Mouse (Mus musculus): ENCODE measurements around the gene Nfu1. TPM values are rescaled to one million over a fixed set of nuclear protein-coding genes. Genes with fewer than 3 reads are reported as not detected.

The Nfu1 gene
- polyA plus RNA-seq, 1 experiment = 108 TPM

- Histone ChIP-seq H3ac (ENCODE audit: control insufficient read depth, insufficient read length, low read depth) (no peak overlapping the region), H3K79me2 (ENCODE audit: control insufficient read depth, insufficient read depth) (no peaks in the 10 kb centered on the region), H3K79me3 (ENCODE audit: low read depth) (no peaks in the 10 kb centered on the region), H3K27me3 (ENCODE audit: control insufficient read depth, insufficient read depth, insufficient read length) (no peaks in the 10 kb centered on the region), H3K4me3 (ENCODE audit: insufficient read depth, poor library complexity, severe bottlenecking) (no peak overlapping the region), H3K36me3 (ENCODE audit: control insufficient read depth, insufficient read depth) (peaks cover 14% of the 10 kb centered on the region)
- TF ChIP-seq USF1 (IDR thresholded peaks at IDR 0.05; ENCODE audit: low read depth) (no peak), MAX (IDR thresholded peaks at IDR 0.05) (no peak), MYOD1 (IDR thresholded peaks at IDR 0.05; ENCODE audit: control insufficient read depth, insufficient read length, low read depth) (no peak), CEBPB (IDR thresholded peaks at IDR 0.05; ENCODE audit: low read depth) (no peak), FOSL1 (IDR thresholded peaks at IDR 0.05; ENCODE audit: insufficient read depth, low read length, poor library complexity, severe bottlenecking) (no peak), MYOG (IDR thresholded peaks at IDR 0.05; ENCODE audit: control insufficient read depth, extremely low read depth, insufficient read length) (no peak), CTCF (IDR thresholded peaks at IDR 0.05; ENCODE audit: control insufficient read depth, insufficient read depth, insufficient read length) (no peak)
Measured at GRCm38 (mm10) chr6:86994254-86994653, 14.8 kb upstream of the Nfu1 start.

- Histone ChIP-seq H3K79me3 (ENCODE audit: low read depth) (no peaks in the 10 kb centered on the region), H3K27me3 (ENCODE audit: control insufficient read depth, insufficient read depth, insufficient read length) (no peaks in the 10 kb centered on the region)
- no peak for TF ChIP-seq CTCF (IDR thresholded peaks at IDR 0.05; ENCODE audit: control insufficient read depth, insufficient read depth, insufficient read length)
- no peak for TF ChIP-seq CEBPB (IDR thresholded peaks at IDR 0.05; ENCODE audit: low read depth)
- no peak for TF ChIP-seq MYOG (IDR thresholded peaks at IDR 0.05; ENCODE audit: control insufficient read depth, extremely low read depth, insufficient read length)
- no peak for TF ChIP-seq FOSL1 (IDR thresholded peaks at IDR 0.05; ENCODE audit: insufficient read depth, low read length, poor library complexity, severe bottlenecking)
- TF ChIP-seq USF1 (IDR thresholded peaks at IDR 0.05; ENCODE audit: low read depth) = no peak
- no peak for TF ChIP-seq MAX (IDR thresholded peaks at IDR 0.05)
- no peak for TF ChIP-seq MYOD1 (IDR thresholded peaks at IDR 0.05; ENCODE audit: control insufficient read depth, insufficient read length, low read depth)
Measured at GRCm38 (mm10) chr6:86996629-86997307, 12.3 kb upstream of the Nfu1 start.

GRCm38 (mm10) chr6:86997360-86997759, 11.7 kb upstream of the Nfu1 start:
- Histone ChIP-seq H3K79me3 (ENCODE audit: low read depth) (no peaks in the 10 kb centered on the region), H3K36me3 (ENCODE audit: control insufficient read depth, insufficient read depth) (peaks cover 14% of the 10 kb centered on the region), H3ac (ENCODE audit: control insufficient read depth, insufficient read length, low read depth) (no peak overlapping the region), H3K27me3 (ENCODE audit: control insufficient read depth, insufficient read depth, insufficient read length) (no peaks in the 10 kb centered on the region), H3K4me3 (ENCODE audit: insufficient read depth, poor library complexity, severe bottlenecking) (no peak overlapping the region), H3K79me2 (ENCODE audit: control insufficient read depth, insufficient read depth) (no peaks in the 10 kb centered on the region)
- TF ChIP-seq USF1 (IDR thresholded peaks at IDR 0.05; ENCODE audit: low read depth) (no peak), CEBPB (IDR thresholded peaks at IDR 0.05; ENCODE audit: low read depth) (no peak), CTCF (IDR thresholded peaks at IDR 0.05; ENCODE audit: control insufficient read depth, insufficient read depth, insufficient read length) (no peak), FOSL1 (IDR thresholded peaks at IDR 0.05; ENCODE audit: insufficient read depth, low read length, poor library complexity, severe bottlenecking) (no peak)

More at GRCm38 (mm10) chr6:86996629-86997307, 12.3 kb upstream of the Nfu1 start:
- Histone ChIP-seq H3K36me3 (ENCODE audit: control insufficient read depth, insufficient read depth) (peaks cover 14% of the 10 kb centered on the region), H3K4me3 (ENCODE audit: insufficient read depth, poor library complexity, severe bottlenecking) (no peak overlapping the region), H3ac (ENCODE audit: control insufficient read depth, insufficient read length, low read depth) (no peak overlapping the region), H3K79me2 (ENCODE audit: control insufficient read depth, insufficient read depth) (no peaks in the 10 kb centered on the region)

- H3K79me3 ChIP-seq (ENCODE audit: low read depth) = no peaks in the 10 kb centered on the region
- H3K36me3 ChIP-seq (ENCODE audit: control insufficient read depth, insufficient read depth) = peaks cover 5% of the 10 kb centered on the region
- H3K79me2 ChIP-seq (ENCODE audit: control insufficient read depth, insufficient read depth) = no peaks in the 10 kb centered on the region
- no peak overlapping the region for H3K4me3 ChIP-seq (ENCODE audit: insufficient read depth, poor library complexity, severe bottlenecking)
- H3ac ChIP-seq (ENCODE audit: control insufficient read depth, insufficient read length, low read depth) = no peak overlapping the region
- TF ChIP-seq USF1 (IDR thresholded peaks at IDR 0.05; ENCODE audit: low read depth) (no peak), CTCF (IDR thresholded peaks at IDR 0.05; ENCODE audit: control insufficient read depth, insufficient read depth, insufficient read length) (no peak), MAX (IDR thresholded peaks at IDR 0.05) (no peak), FOSL1 (IDR thresholded peaks at IDR 0.05; ENCODE audit: insufficient read depth, low read length, poor library complexity, severe bottlenecking) (no peak), MYOD1 (IDR thresholded peaks at IDR 0.05; ENCODE audit: control insufficient read depth, insufficient read length, low read depth) (no peak), CEBPB (IDR thresholded peaks at IDR 0.05; ENCODE audit: low read depth) (no peak), MYOG (IDR thresholded peaks at IDR 0.05; ENCODE audit: control insufficient read depth, extremely low read depth, insufficient read length) (no peak)
- H3K27me3 ChIP-seq (ENCODE audit: control insufficient read depth, insufficient read depth, insufficient read length) = no peaks in the 10 kb centered on the region
Measured at GRCm38 (mm10) chr6:87001995-87002394, 7.0 kb upstream of the Nfu1 start.

- H3ac ChIP-seq (ENCODE audit: control insufficient read depth, insufficient read length, low read depth) = peak overlapping the region; percentile 9
- no peaks in the 10 kb centered on the region for H3K79me2 ChIP-seq (ENCODE audit: control insufficient read depth, insufficient read depth)
- no peaks in the 10 kb centered on the region for H3K36me3 ChIP-seq (ENCODE audit: control insufficient read depth, insufficient read depth)
- TF ChIP-seq USF1 (IDR thresholded peaks at IDR 0.05; ENCODE audit: low read depth) (no peak), MAX (IDR thresholded peaks at IDR 0.05) (peak; percentile 17), MYOD1 (IDR thresholded peaks at IDR 0.05; ENCODE audit: control insufficient read depth, insufficient read length, low read depth) (no peak), FOSL1 (IDR thresholded peaks at IDR 0.05; ENCODE audit: insufficient read depth, low read length, poor library complexity, severe bottlenecking) (no peak), MYOG (IDR thresholded peaks at IDR 0.05; ENCODE audit: control insufficient read depth, extremely low read depth, insufficient read length) (no peak), CEBPB (IDR thresholded peaks at IDR 0.05; ENCODE audit: low read depth) (no peak)
- H3K27me3 ChIP-seq (ENCODE audit: control insufficient read depth, insufficient read depth, insufficient read length) = no peaks in the 10 kb centered on the region
- no peak overlapping the region for H3K4me3 ChIP-seq (ENCODE audit: insufficient read depth, poor library complexity, severe bottlenecking)
- H3K79me3 ChIP-seq (ENCODE audit: low read depth) = no peaks in the 10 kb centered on the region
Measured at GRCm38 (mm10) chr6:87002521-87003055, 6.4 kb upstream of the Nfu1 start.
